Mouse (Mus musculus): ENCODE measurements around the gene Mrgprd. TPM values are rescaled to one million over a fixed set of nuclear protein-coding genes. Genes with fewer than 3 reads are reported as not detected.

Gene Mrgprd
- 0.10 and 0.11 TPM in 2 replicates for polyA plus RNA-seq (2015; fragmentation: Nextera tagmentation; extraction: Ambion mirVana)

DNA sequence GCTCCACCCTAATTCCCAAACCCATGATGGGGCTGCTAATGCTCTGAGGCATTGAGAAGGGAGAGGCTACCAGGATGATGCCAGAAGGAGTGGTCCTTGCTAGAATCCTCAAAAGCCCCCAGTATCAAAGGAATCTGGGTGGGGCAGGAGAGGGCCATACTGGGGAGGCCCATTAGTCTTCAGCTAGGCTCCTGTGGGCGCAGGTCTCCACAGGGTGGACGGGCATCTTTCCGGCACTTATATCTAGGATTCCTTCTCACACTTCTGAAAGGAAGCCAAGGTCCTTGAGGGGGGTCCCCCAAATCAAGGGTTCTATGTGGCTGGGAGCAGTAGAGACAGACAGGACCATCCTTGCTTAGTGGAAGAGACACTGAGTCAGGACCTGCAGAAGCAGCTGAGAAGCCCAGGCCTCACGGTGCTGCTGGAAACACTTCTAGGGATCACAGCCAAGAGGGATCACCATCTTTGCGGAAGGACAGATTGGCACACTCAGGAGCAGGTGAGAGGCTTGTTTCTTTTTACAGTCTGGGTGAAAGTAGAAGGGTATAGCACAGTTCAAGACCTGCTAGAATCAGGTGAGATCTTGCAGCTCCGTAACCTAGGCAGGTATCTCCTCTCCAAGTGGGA is at the start of gene Mrgprd:
Gene Mrgprd, plus strand, starts transcription at position 51 of the 627 bp plus-strand sequence.
- H3K4me3 ChIP-seq (ENCODE audit: low read length), result no peak within 1 kb of the TSS
- no peak within 1 kb of the TSS for H3K9ac ChIP-seq (ENCODE audit: low read depth, low read length)
- H3K4me1 ChIP-seq (ENCODE audit: control insufficient read depth, insufficient read depth, low read depth, low read length), result no peaks in the 10 kb centered on the region
- H3K36me3 ChIP-seq (ENCODE audit: control insufficient read depth, insufficient read depth, low read length), result no peaks in the 10 kb centered on the region
- ATAC-seq, result no peak
- WGBS, result 87% methylated on average over 6 of the region's 6 CpGs
- no peak within 1 kb of the TSS for H3K27ac ChIP-seq (ENCODE audit: low read depth, low read length)
- no peaks in the 10 kb centered on the region for H3K27me3 ChIP-seq (replicated peaks; ENCODE audit: control insufficient read depth, insufficient read depth, low read length)
- no peak within 1 kb of the TSS for H3K4me2 ChIP-seq (ENCODE audit: low read length)
- H3K9me3 ChIP-seq (ENCODE audit: control insufficient read depth, low read length), result no peaks in the 10 kb centered on the region

GRCm38 (mm10) chr7:145266011-145266410 is 48.6 kb upstream of the Mrgprd start:
- WGBS, result 94% methylated on average over 2 of the region's 2 CpGs

GRCm38 (mm10) chr7:145268890-145269289 is 45.7 kb upstream of the Mrgprd start:
- H3K4me3 ChIP-seq (ENCODE audit: low read length), result no peak overlapping the region
- H3K36me3 ChIP-seq (ENCODE audit: control insufficient read depth, insufficient read depth, low read length), result peaks cover 3% of the 10 kb centered on the region; the same call in 1 of the 2 replicates
- no peaks in the 10 kb centered on the region for H3K4me1 ChIP-seq (ENCODE audit: control insufficient read depth, insufficient read depth, low read depth, low read length)
- H3K9me3 ChIP-seq (ENCODE audit: control insufficient read depth, low read length), result no peaks in the 10 kb centered on the region
- 95% methylated on average over 7 of the region's 7 CpGs for WGBS
- H3K27me3 ChIP-seq (replicated peaks; ENCODE audit: control insufficient read depth, insufficient read depth, low read length), result no peaks in the 10 kb centered on the region
- H3K4me2 ChIP-seq (ENCODE audit: low read length), result no peak overlapping the region
- no peak for ATAC-seq
- H3K9ac ChIP-seq (ENCODE audit: low read depth, low read length), result no peak overlapping the region
- H3K27ac ChIP-seq (ENCODE audit: low read depth, low read length), result no peak overlapping the region

More at GRCm38 (mm10) chr7:145266011-145266410, 48.6 kb upstream of the Mrgprd start:
- no peak for ATAC-seq
- H3K27me3 ChIP-seq (replicated peaks; ENCODE audit: control insufficient read depth, insufficient read depth, low read length), result no peaks in the 10 kb centered on the region
- no peak overlapping the region for H3K4me3 ChIP-seq (ENCODE audit: low read length)
- H3K4me2 ChIP-seq (ENCODE audit: low read length), result no peak overlapping the region
- no peaks in the 10 kb centered on the region for H3K36me3 ChIP-seq (ENCODE audit: control insufficient read depth, insufficient read depth, low read length)
- no peaks in the 10 kb centered on the region for H3K4me1 ChIP-seq (ENCODE audit: control insufficient read depth, insufficient read depth, low read depth, low read length)
- no peak overlapping the region for H3K27ac ChIP-seq (ENCODE audit: low read depth, low read length)
- no peak overlapping the region for H3K9ac ChIP-seq (ENCODE audit: low read depth, low read length)
- H3K9me3 ChIP-seq (ENCODE audit: control insufficient read depth, low read length), result no peaks in the 10 kb centered on the region

DNA sequence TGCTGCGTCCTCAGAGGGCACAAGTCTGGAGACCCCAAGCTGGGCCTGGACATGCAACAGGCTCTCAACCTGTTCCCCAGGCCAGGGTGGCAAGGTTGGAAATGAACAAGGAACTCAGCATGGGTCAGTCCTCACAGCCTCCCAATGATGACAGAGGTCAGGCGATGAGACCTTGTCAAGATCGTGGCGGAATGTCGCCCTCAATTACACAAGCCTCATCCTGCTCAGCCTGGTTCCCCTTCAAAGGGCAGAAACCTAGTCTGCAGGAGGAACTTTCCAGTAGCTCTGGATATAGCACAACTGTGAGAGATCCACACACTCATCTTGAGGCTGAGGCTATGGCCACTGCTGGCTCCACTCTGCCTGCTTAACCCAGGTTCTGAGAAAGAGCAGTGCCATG is 43.7 kb upstream of the Mrgprd start:
- H3K27ac ChIP-seq (ENCODE audit: low read depth, low read length), result no peak overlapping the region
- no peaks in the 10 kb centered on the region for H3K9me3 ChIP-seq (ENCODE audit: control insufficient read depth, low read length)
- H3K4me3 ChIP-seq (ENCODE audit: low read length), result no peak overlapping the region
- no peaks in the 10 kb centered on the region for H3K4me1 ChIP-seq (ENCODE audit: control insufficient read depth, insufficient read depth, low read depth, low read length)
- peaks cover 3% of the 10 kb centered on the region; the same call in 1 of the 2 replicates for H3K36me3 ChIP-seq (ENCODE audit: control insufficient read depth, insufficient read depth, low read length)
- no peak for ATAC-seq
- 97% methylated on average over 5 of the region's 5 CpGs for WGBS
- H3K9ac ChIP-seq (ENCODE audit: low read depth, low read length), result no peak overlapping the region
- no peaks in the 10 kb centered on the region for H3K27me3 ChIP-seq (replicated peaks; ENCODE audit: control insufficient read depth, insufficient read depth, low read length)
- H3K4me2 ChIP-seq (ENCODE audit: low read length), result no peak overlapping the region

DNA sequence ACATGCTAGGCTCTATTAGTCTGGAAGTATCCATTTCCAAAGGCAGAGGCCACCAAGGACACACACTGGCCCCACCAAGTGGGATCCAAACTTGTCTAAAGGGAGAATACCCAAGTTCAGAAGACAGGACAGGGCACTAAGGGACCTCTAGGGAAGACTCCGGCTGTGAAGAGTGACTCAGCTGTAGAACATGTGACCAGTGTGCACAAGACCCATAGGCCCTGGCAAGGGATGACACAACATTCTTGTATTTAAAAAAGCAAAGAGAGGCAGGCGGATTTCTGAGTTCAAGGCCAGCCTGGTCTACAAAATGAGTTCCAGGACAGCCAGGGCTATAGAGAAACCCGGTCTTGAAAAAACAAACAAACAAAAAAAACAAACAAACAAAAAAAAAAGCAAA is 39.1 kb upstream of the Mrgprd start:
- H3K27me3 ChIP-seq (replicated peaks; ENCODE audit: control insufficient read depth, insufficient read depth, low read length), result no peaks in the 10 kb centered on the region
- H3K4me3 ChIP-seq (ENCODE audit: low read length), result no peak overlapping the region
- 87% methylated on average over 3 of the region's 3 CpGs for WGBS
- H3K9ac ChIP-seq (ENCODE audit: low read depth, low read length), result no peak overlapping the region
- H3K9me3 ChIP-seq (ENCODE audit: control insufficient read depth, low read length), result no peaks in the 10 kb centered on the region
- H3K4me2 ChIP-seq (ENCODE audit: low read length), result no peak overlapping the region
- H3K4me1 ChIP-seq (ENCODE audit: control insufficient read depth, insufficient read depth, low read depth, low read length), result no peaks in the 10 kb centered on the region
- H3K36me3 ChIP-seq (ENCODE audit: control insufficient read depth, insufficient read depth, low read length), result peaks cover 3% of the 10 kb centered on the region; the same call in 1 of the 2 replicates
- no peak for ATAC-seq
- H3K27ac ChIP-seq (ENCODE audit: low read depth, low read length), result no peak overlapping the region

DNA sequence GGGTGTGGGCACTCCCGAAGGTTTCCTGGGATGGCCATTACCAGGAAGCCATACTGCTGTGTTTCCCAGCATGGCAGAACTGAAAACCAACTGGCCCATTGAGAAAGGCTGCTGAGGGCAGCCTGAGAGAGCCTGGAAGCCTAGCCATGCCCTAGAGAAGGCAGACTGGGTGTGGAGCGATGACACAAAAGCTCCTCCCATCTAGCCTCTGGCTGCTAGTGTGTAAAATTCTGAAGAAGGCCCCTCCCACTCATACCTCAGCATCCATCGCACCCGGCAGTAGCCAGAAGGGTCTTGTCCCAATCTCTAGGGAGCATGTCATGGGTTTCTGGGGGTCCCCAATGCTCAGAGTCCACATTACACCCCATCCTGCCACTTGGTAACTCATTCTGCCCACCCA is 33.2 kb upstream of the Mrgprd start:
- Histone ChIP-seq H3K27me3 (replicated peaks; ENCODE audit: control insufficient read depth, insufficient read depth, low read length) (no peaks in the 10 kb centered on the region), H3K36me3 (ENCODE audit: control insufficient read depth, insufficient read depth, low read length) (no peaks in the 10 kb centered on the region), H3K4me1 (ENCODE audit: control insufficient read depth, insufficient read depth, low read depth, low read length) (no peaks in the 10 kb centered on the region; the same call in 1 of the 2 replicates), H3K4me2 (ENCODE audit: low read length) (no peak overlapping the region), H3K9me3 (ENCODE audit: control insufficient read depth, low read length) (no peaks in the 10 kb centered on the region), H3K9ac (ENCODE audit: low read depth, low read length) (no peak overlapping the region), H3K27ac (ENCODE audit: low read depth, low read length) (no peak overlapping the region), H3K4me3 (ENCODE audit: low read length) (no peak overlapping the region)
- no peak for ATAC-seq
- WGBS, result 86% methylated on average over 4 of the region's 4 CpGs

DNA sequence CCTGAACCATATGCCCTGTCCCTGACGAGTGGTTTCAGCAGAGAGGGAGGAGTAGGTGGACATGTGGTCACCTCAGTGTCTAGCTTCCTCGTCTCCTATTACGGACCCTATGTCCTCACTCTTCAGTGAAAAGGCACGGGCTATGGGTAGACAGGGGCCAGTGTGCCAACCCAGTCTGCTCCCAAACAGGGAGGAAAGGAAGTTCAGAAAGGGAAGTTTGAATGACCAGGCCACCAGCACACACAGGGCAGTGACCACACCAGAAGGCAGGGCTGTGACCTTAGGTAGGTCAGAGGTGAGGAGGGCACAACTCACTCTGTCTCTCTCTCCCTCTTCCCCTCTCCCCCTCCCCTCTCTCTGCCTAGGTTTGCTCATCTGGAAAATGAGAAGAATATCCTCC is 31.6 kb upstream of the Mrgprd start:
- WGBS, result 50% methylated on average over 4 of the region's 4 CpGs
- no peak for ATAC-seq
- Histone ChIP-seq H3K4me3 (ENCODE audit: low read length) (peak overlapping the region; percentile 47; the same call in 1 of the 2 replicates), H3K4me2 (ENCODE audit: low read length) (peak overlapping the region; percentile 69), H3K27me3 (replicated peaks; ENCODE audit: control insufficient read depth, insufficient read depth, low read length) (no peaks in the 10 kb centered on the region), H3K4me1 (ENCODE audit: control insufficient read depth, insufficient read depth, low read depth, low read length) (no peaks in the 10 kb centered on the region; the same call in 1 of the 2 replicates), H3K9ac (ENCODE audit: low read depth, low read length) (peak overlapping the region; percentile 52; the same call in 1 of the 2 replicates), H3K9me3 (ENCODE audit: control insufficient read depth, low read length) (no peaks in the 10 kb centered on the region), H3K36me3 (ENCODE audit: control insufficient read depth, insufficient read depth, low read length) (no peaks in the 10 kb centered on the region), H3K27ac (ENCODE audit: low read depth, low read length) (no peak overlapping the region)

DNA sequence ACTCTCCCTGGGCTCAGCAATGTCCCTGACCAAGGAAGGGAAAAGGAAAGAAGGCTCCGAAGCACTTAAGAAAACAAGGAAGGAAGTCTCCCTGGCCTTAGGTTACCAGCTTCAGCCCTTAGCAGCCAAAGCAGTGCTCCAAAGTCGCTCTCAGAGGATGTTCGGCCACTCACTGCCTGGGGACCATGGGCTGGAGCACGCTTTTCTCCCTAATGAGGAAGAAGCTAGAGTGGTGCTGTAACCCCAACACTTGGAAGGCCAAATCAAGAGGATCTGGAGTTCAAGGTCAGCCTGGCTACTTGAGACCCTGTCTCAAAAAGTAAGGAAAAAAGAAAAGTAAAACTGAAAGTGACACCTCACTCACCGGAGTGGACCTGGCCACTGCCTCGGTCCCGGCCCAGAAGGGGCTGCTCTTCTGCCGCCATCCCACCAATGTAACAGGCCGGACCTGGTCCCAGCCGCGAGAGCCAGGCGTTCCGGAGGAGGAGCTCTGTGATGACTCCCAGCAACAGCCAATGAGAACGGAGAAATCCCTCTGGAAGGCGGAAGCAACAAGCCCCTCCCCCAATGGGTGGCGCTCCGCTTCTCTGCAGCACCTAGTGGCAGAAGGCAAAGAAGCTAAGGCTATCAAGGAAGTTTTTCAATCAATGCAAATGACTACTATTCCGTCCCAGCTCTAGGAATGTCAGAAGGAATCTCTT is 31.0 kb upstream of the Mrgprd start, which contains the start of gene Tpcn2:
Gene Tpcn2, minus strand, starts transcription at position 525 of the 701 bp plus-strand sequence.
- peak; percentile 96 for ATAC-seq

DNA sequence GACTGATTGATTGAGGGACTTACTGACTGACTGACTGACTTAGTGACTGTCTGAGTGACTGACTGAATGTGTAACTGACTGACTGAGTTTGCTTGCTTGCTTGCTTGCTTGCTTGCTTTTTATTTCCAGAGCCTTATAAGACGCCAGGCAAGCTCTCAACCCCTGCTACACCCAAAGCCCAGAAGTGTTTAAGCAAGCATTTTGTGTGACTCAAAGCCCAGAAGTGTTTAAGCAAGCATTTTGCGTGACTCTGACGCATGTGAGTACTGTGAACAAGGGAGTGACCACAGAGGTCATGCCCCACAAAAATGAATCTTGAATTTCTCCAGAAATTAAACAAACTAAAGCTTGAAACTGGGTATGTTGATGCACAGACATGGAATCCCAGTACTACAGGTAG is 30.3 kb upstream of the Mrgprd start:
- H3K9ac ChIP-seq (ENCODE audit: low read depth, low read length), result no peak overlapping the region
- no peaks in the 10 kb centered on the region for H3K9me3 ChIP-seq (ENCODE audit: control insufficient read depth, low read length)
- H3K4me2 ChIP-seq (ENCODE audit: low read length), result peak overlapping the region; percentile 69
- H3K4me1 ChIP-seq (ENCODE audit: control insufficient read depth, insufficient read depth, low read depth, low read length), result no peaks in the 10 kb centered on the region; the same call in 1 of the 2 replicates
- ATAC-seq, result no peak
- no peaks in the 10 kb centered on the region for H3K27me3 ChIP-seq (replicated peaks; ENCODE audit: control insufficient read depth, insufficient read depth, low read length)
- WGBS, result 64% methylated on average over 3 of the region's 3 CpGs
- H3K36me3 ChIP-seq (ENCODE audit: control insufficient read depth, insufficient read depth, low read length), result no peaks in the 10 kb centered on the region
- H3K4me3 ChIP-seq (ENCODE audit: low read length), result no peak overlapping the region; the same call in 1 of the 2 replicates
- no peak overlapping the region for H3K27ac ChIP-seq (ENCODE audit: low read depth, low read length)

More for the DNA sequence above, 31.0 kb upstream of the Mrgprd start, which contains the start of gene Tpcn2:
- Histone ChIP-seq H3K4me2 (ENCODE audit: low read length) (peak within 1 kb of the TSS; percentile 69), H3K9me3 (ENCODE audit: control insufficient read depth, low read length) (no peaks in the 10 kb centered on the region), H3K9ac (ENCODE audit: low read depth, low read length) (peak within 1 kb of the TSS; percentile 52), H3K27ac (ENCODE audit: low read depth, low read length) (no peak within 1 kb of the TSS), H3K27me3 (replicated peaks; ENCODE audit: control insufficient read depth, insufficient read depth, low read length) (no peaks in the 10 kb centered on the region), H3K4me3 (ENCODE audit: low read length) (peak within 1 kb of the TSS; percentile 47), H3K36me3 (ENCODE audit: control insufficient read depth, insufficient read depth, low read length) (no peaks in the 10 kb centered on the region), H3K4me1 (ENCODE audit: control insufficient read depth, insufficient read depth, low read depth, low read length) (no peaks in the 10 kb centered on the region; the same call in 1 of the 2 replicates)
- WGBS, result 5% methylated on average over 18 of the region's 18 CpGs
